Mouse (Mus musculus) erythroblast, embryonic 14.5 days (primary cell): ENCODE results near the gene Ppt2.

ENCODE experiments used
- GATA1 ChIP-seq: IDR thresholded peaks from 2 replicates; pipeline ENCODE4 v1.6.1; 2012; ENCODE audit warnings: low read length, inconsistent platforms, mixed read lengths
- TAL1 ChIP-seq: IDR thresholded peaks from 3 replicates; pipeline ENCODE4 v1.6.1; 2012; ENCODE audit warnings: low read length, inconsistent platforms, mixed read lengths

GRCm38 (mm10) chr17:34592581-34593549 lies 35.4 kb downstream of the Ppt2 start:
- no peak for TF ChIP-seq GATA1
- TF ChIP-seq TAL1, result no peak
